Mouse (Mus musculus) kidney, postnatal 14 days (tissue): ENCODE results near the gene Ptp4a2.
"Not testable (repeated sequence)": the region's sequence is repeated elsewhere in the genome, so short reads cannot be mapped to it uniquely, and the experiment has no call there.

Source experiments
- DNase-seq: peaks from one replicate; pipeline ENCODE4 v3.0.0; 2022; ENCODE audit warnings: mixed read lengths

Ptp4a2 gene

GRCm38 (mm10) chr4:129810798-129811604 lies at the start of gene Ptp4a2:
Gene Ptp4a2, plus strand, starts transcription at chr4:129811219.
- peak; percentile 79 for DNase-seq

- no peak for DNase-seq
These were observed 49.4 kb upstream of the Ptp4a2 start for GRCm38 (mm10) chr4:129761606-129762005.

DNA sequence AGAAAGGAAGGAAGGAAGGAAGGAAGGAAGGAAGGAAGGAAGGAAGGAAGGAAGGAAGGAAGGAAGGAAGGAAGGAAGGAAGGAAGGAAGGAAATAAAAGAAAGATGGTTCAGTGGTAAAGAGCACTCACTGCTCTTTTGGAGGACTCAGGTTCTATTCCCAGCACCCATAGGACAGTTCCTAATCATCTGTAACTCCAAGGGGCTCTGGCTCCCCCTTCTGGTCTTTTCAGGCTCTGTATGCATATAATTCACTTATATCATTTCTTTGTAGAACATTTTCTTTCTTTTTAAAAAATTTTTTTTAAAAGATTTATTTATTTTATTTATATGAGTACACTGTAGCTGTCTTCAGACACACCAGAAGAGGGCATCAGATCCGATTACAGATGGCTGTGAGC lies 48.5 kb upstream of the Ptp4a2 start:
- DNase-seq = not testable (repeated sequence)

- no peak for DNase-seq
These were observed 45.7 kb upstream of the Ptp4a2 start for GRCm38 (mm10) chr4:129765351-129765750.

- no peak for DNase-seq
These were observed 43.2 kb upstream of the Ptp4a2 start for GRCm38 (mm10) chr4:129767782-129768181.

DNA sequence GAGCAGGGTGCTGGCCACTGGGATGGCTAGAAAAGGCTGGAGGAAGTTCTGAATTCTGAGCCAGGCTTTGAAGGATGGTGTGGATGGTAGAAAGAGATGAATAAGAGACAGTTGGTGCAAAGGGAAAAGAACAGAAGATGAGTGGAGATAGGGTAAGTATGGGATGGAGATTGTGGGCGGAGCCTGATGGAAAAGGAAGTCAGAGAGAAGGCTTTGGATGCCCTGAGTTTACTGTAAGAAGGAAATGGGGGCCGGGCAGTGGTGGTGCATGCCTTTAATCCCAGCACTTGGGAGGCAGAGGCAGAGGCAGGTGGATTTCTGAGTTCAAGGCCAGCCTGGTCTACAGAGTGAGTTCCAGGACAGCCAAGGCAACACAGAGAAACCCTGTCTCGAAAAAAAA lies 42.3 kb upstream of the Ptp4a2 start:
- not testable (repeated sequence) for DNase-seq

DNA sequence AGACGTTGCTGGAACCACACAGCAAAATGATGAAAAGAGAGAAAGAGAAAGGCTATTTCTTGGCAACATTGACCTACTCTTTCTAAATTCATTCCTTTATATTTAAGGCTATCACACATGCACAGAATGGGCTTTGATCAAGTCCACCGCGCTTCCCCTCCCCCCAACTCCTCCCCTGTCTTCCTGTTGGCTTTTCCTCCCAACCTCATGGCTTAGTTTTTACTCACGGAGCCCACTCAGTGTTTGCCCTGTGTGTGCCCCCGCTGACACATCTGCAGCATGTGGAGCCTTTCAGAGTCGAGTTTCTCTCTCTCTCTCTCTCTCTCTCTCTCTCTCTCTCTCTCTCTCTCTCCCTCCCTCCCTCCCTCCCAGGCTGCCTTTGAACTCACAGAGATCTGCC lies 40.4 kb upstream of the Ptp4a2 start:
- DNase-seq = no peak

DNA sequence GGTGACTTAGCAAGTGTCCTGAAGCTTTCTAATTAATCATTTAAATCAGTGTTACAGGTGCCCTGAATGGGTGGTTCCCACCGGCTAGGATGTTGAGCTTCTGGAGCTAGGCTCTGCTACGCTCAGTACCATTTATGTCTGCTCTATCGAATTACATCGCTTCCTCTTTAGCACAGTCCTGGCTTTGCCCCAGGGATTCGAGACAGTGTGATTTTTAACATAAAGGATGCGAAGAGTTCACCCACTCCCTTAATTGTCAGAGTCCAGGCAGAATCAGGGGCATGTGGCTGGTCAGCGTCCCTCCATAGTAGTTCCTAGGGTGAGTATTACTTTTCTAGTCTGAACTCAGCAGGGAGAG lies 39.7 kb upstream of the Ptp4a2 start:
- no peak for DNase-seq

DNA sequence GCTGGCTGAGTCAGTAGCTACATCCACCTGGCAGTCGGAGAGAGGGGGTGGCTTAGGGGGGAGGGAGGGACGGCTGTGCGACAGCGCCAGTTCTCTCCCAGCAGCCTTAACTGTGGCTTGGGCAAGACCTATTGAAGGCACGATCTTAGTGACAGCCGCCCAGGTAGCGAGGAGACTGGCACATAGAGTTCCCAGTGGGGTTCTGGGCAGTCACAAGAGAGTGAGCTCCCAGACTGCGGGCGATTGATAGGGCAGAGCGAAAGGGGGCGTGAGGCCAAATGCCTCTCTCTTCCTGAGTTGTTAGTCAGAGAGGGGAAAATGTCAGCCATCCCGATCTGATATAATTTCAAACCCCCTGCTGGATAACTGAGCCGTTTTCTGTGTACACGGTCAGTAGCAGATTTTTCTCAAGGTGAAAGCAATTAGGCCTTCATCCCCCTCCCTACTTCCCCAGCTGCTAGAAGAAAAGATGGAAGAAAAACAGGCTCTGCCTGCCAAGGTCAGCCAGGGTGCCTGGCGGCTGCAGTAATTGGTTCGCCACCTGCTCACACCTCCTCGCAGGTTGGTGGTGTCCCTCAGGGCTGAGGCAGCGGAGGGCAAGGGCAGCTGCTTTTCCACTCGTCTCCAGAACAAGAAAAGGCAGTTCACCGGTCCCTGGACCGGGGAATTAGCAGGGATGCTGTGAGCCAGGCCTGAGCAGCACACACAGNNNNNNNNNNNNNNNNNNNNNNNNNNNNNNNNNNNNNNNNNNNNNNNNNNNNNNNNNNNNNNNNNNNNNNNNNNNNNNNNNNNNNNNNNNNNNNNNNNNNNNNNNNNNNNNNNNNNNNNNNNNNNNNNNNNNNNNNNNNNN lies 39.1 kb upstream of the Ptp4a2 start:
- peak; percentile 41 for DNase-seq

DNA sequence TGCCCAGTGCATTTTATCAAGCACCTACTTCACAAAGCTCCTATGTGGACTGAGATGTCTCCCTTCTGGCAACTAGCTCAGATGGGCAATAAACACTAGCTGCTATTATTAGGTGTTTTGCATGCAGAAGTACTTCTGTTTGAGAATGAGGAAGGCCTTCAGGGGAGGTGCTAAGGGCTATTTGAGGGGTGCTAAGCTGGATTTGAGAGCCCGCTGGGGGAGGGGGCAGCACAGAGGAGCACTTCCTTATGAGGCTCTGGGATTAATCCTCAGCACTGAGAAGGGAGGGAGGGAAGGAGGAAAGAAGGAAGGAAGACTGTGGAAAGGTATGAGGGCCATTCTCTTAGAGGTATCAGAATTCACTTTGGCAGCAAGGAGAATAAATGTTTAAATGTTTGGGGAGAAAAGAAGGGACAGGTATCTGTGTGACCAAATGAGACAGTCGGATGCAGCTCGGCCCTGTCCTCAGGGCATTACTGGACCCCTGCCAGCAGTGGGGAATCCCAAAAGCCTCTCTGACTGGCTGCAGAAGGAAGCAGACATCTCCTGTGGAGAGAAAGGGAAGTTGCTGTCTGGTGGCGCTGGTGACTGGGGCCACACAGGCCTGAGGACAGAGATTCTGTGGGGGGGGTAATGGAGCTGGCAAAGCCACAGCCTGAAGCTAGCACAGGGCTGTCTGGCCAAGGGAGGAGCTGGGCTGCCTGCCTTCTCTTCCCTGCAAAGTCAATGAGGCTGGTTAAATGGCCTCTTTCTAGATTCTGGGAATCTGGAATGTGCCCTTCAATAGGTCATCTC lies 28.9 kb upstream of the Ptp4a2 start:
- DNase-seq = peak; percentile 70

- DNase-seq = no peak
These were observed 28.1 kb upstream of the Ptp4a2 start for GRCm38 (mm10) chr4:129782857-129783331.

- no peak for DNase-seq
These were observed 27.5 kb upstream of the Ptp4a2 start for GRCm38 (mm10) chr4:129783506-129783905.

GRCm38 (mm10) chr4:129785178-129785577 lies 25.8 kb upstream of the Ptp4a2 start:
- DNase-seq = peak; percentile 87

DNA sequence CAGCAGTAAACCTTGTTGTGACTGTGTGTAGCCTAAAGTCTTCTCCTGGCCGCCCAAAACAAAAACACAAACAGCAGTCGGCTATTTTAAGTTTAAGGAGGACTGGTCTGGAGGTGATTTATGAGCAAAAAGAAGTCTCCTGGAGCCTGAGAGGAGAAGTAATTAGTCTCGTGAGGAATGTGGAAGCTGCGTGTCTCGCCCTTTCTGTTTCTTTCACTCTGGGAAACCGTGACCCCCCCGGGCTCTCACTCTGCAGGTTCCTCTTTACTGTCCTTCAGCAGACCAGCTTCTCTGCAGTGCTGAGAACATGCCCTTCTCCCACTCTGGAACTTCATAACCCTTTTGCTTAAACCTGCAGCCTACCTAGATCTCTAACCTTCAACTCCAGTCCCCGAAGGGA lies 22.3 kb upstream of the Ptp4a2 start:
- no peak for DNase-seq

GRCm38 (mm10) chr4:129789635-129790034 lies 21.4 kb upstream of the Ptp4a2 start:
- no peak for DNase-seq

- no peak for DNase-seq
These were observed 20.5 kb upstream of the Ptp4a2 start for GRCm38 (mm10) chr4:129790475-129790874.

GRCm38 (mm10) chr4:129791399-129791798 lies 19.6 kb upstream of the Ptp4a2 start:
- no peak for DNase-seq

DNA sequence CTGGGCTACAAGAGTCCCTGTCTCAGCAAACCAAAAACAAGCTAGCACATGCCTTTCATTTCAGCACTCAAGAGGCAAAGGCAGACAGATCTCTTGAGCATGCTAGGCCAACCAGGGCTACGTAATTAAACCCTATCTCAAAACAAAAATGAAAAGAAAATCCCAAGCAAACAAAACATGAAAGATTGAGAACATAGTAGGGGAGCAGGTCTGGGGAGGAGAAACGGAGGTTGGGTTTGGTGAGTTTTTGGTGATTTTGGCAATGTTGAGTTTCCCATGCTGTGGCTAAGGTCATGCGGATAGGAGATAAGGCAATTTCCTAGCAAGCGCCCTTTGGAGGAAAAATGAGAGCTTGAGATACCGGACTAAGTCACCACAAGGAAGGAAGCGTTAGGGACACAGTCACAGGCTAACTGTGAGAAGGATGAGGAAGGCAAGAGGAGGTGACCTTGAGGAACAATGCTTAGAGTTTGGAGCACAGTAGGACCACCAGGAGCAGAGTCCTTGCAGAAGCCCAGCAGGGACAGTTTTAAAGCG lies 18.3 kb upstream of the Ptp4a2 start:
- no peak for DNase-seq

DNA sequence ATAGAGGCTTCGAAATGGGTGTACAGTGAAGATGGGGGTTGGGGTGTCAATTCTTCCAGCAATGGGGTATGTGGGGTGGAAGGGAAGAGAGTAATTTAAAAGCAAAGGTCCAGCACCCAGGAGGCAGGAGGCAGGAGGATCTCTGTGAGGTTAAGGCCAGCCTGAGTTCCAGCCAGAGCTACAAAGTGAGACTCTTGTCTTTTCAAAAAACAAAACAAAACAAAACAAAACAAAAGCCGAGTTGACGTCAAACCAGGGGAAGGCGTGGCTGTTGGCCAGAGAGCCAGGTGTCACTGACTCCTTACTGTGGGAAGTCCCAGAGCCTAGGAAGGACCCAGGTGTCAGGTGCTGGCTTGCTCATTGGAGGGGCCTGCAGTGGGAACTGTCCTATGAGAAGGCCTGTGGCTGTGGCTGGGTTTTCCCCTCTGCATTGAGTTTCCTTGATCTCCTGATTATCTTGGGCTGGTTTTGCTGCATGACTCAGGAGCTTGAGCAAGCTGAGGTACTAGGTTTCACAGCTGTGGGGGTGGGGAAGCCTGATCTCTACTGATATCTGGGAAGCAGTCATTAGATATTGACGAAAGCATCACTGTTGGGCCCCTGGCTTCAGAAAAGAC lies 17.2 kb upstream of the Ptp4a2 start:
- DNase-seq = no peak

DNA sequence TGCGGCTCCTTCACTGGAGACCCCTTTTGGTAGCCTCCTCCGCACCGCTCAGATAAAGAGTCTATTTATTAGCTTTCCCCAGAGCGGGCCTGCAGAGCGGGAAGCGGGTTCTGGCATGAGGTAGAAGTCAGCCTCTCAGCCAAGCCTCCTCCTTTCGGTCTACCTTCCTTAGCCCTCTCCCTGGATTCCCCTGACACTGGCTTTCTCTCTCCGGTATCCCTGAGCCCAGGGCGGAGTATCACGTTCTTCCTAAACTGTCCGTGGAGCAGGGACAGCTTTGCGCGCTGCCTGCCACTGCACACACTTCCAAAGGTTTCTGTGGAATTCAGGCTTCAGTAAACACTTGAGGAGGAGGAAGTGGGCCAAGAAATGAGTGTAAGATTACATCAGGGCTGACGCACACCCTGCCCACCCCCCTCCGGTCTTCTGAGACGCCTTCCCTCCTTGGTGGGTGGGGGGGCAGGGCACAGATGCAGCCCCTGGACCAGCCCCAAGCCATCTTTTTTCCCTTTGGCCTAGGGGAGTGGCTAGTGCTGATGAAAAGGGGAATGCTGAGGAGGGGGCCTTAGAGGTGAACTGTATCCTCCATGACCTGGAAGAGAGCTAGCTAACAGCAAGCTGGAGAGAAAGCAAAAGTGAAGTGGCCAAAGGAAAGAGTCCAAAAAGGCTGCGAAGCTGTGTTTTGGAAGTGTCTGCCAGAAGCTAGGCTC lies 15.7 kb upstream of the Ptp4a2 start:
- DNase-seq = peak; percentile 63

- DNase-seq = no peak
These were observed 15.2 kb upstream of the Ptp4a2 start for GRCm38 (mm10) chr4:129795861-129796260.

GRCm38 (mm10) chr4:129797985-129798384 lies 13.0 kb upstream of the Ptp4a2 start:
- DNase-seq = peak; percentile 53
